In genomic region chr5:27615769-27616168, GRCm38 (mm10) we compare ENCODE assay signal across 8 mouse cellular contexts.
DNase-seq lines count a peak whose midpoint lies in the region; ATAC-seq and TF ChIP-seq lines count a peak whose summit lies in the region.

No protein-coding gene starts in this region.

- H3K4me2 ChIP-seq in forebrain, embryonic 11.5 days (ENCODE audit: low read depth, low read length, severe bottlenecking): no peak overlapping the region
- no peak overlapping the region for H3K4me2 ChIP-seq in liver, embryonic 14.5 days (ENCODE audit: low read depth)

- DNase-seq in CD4-positive, CD25-positive, alpha-beta regulatory T cell, adult 2 months (ENCODE audit: low read depth, low spot score): peak; percentile 20
- DNase-seq in 3T3-L1 (ENCODE audit: low read depth, low spot score): peak; percentile 74
- DNase-seq in brain, embryonic 14.5 days (ENCODE audit: low read depth): peak; percentile 85
- DNase-seq in forebrain, embryonic 11.5 days (ENCODE audit: low spot score): peak; percentile 75
- peak; percentile 61 for DNase-seq in kidney, postnatal 10 days
- DNase-seq in liver, embryonic 14.5 days (ENCODE audit: low read depth in 3 of 3, low spot score in 3 of 3): peak in 2 of 3 experiments; percentile 10 to 17
- DNase-seq in right cerebral cortex, adult 18-20 months: peak; percentile 69

- TF ChIP-seq CTCF in brain, embryonic 14.5 days (IDR thresholded peaks at IDR 0.05; ENCODE audit: borderline replicate concordance, extremely low read depth, insufficient read depth, insufficient read length): peak; percentile 79; the same call in 1 of the 2 replicates
- TF ChIP-seq CTCF in liver, embryonic 14.5 days (IDR thresholded peaks at IDR 0.05; ENCODE audit: low read depth): peak; percentile 70

- no peaks in the 10 kb centered on the region for H3K27me3 ChIP-seq in forebrain, embryonic 11.5 days (ENCODE audit: control insufficient read depth, insufficient read depth, low read length)
- H3K27me3 ChIP-seq in liver, embryonic 14.5 days (ENCODE audit: control insufficient read depth, insufficient read depth, low read length): no peaks in the 10 kb centered on the region

- TF ChIP-seq POLR2A in brain, embryonic 14.5 days (IDR thresholded peaks at IDR 0.05; ENCODE audit: borderline replicate concordance, extremely low read depth, insufficient read depth, insufficient read length, poor library complexity, severe bottlenecking): no peak

- no peak overlapping the region for H3K4me3 ChIP-seq in forebrain, embryonic 11.5 days (ENCODE audit: low read depth, low read length)
- H3K4me3 ChIP-seq in liver, embryonic 14.5 days (ENCODE audit: insufficient read depth in 1 of 2, low read depth in 2 of 2, low read length in 2 of 2): no peak overlapping the region

- H3K4me1 ChIP-seq in forebrain, embryonic 11.5 days (replicated peaks; ENCODE audit: control insufficient read depth, insufficient read depth, low read length): no peaks in the 10 kb centered on the region
- H3K4me1 ChIP-seq in liver, embryonic 14.5 days (replicated peaks; ENCODE audit: control insufficient read depth in 2 of 2, insufficient read depth in 2 of 2, low read length in 1 of 2): no peaks in the 10 kb centered on the region

- H3K36me3 ChIP-seq in forebrain, embryonic 11.5 days (ENCODE audit: control insufficient read depth, insufficient read depth, low read length): no peaks in the 10 kb centered on the region
- no peaks in the 10 kb centered on the region for H3K36me3 ChIP-seq in liver, embryonic 14.5 days (replicated peaks; ENCODE audit: control insufficient read depth, insufficient read depth, low read depth)

- H3K9ac ChIP-seq in forebrain, embryonic 11.5 days (ENCODE audit: low read length): no peak overlapping the region
- H3K9ac ChIP-seq in liver, embryonic 14.5 days (replicated peaks): no peak overlapping the region

- ATAC-seq in CD4-positive, CD25-positive, alpha-beta regulatory T cell, adult 4 months: no peak
- no peak for ATAC-seq in forebrain, embryonic 11.5 days (replicated peaks; ENCODE audit: low FRiP score)
- no peak for ATAC-seq in liver, embryonic 14.5 days (ENCODE audit: insufficient read depth)

- no peaks in the 10 kb centered on the region for H3K9me3 ChIP-seq in forebrain, embryonic 11.5 days (ENCODE audit: control insufficient read depth, low read length)
- no peaks in the 10 kb centered on the region for H3K9me3 ChIP-seq in liver, embryonic 14.5 days (ENCODE audit: control insufficient read depth, low read length)

- 44% methylated on average over 7 of the region's 7 CpGs for WGBS in forebrain, embryonic 11.5 days
- 30% methylated on average over 7 of the region's 7 CpGs for WGBS in liver, embryonic 14.5 days (ENCODE audit: insufficient replicate concordance)

- H3K27ac ChIP-seq in forebrain, embryonic 11.5 days (ENCODE audit: low read depth, low read length): no peak overlapping the region
- no peak overlapping the region for H3K27ac ChIP-seq in liver, embryonic 14.5 days

- TF ChIP-seq EP300 in liver, embryonic 14.5 days (IDR thresholded peaks at IDR 0.05; ENCODE audit: low read depth): no peak

Comparison
In these comparisons a context has a peak if more than half of its experiments do, and no peak if none do; other contexts are left out.
1. DNase-seq: peak in every context shown above with its lines; median percentile 85 in brain, embryonic 14.5 days; 75 in forebrain, embryonic 11.5 days; 74 in 3T3-L1; 69 in right cerebral cortex, adult 18-20 months; 61 in kidney, postnatal 10 days; 20 in CD4-positive, CD25-positive, alpha-beta regulatory T cell, adult 2 months; 14 in liver, embryonic 14.5 days.